10 mouse cellular contexts compared by ENCODE assay signal in the genomic region with DNA sequence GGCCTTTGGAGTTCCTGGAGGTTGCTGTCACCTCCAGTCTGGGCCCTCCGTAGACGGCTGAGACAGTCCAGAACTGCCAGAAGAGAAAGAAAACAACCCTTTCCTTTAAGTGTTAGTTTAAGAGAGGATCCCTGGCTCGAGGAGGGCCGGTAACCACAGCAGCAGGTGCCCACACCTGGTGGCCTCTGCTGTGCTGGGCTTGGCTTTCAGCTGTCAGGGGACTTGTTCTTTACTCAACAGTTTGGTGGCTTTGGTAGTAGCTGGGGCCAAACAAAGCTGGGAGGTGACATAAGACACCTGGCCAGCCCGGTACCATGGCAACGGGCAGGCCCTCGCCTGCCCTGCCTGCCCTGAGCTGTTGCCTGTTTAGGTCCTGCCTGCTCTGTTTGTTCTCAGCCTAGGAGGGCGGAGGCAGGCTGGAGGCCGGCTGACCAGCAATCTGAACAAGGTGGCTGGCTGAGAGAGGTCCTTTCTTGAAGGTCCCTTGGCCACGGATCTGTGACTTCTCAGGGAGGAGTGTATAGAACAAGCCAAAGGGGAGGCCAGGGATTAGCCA.
DNase-seq lines count a peak whose midpoint lies in the region; ATAC-seq and TF ChIP-seq lines count a peak whose summit lies in the region.
"Had no signal": no experiment of that assay in that cellular context is flagged by ENCODE, and none has a peak within 500 bp of the region (broad histone marks: within the 10 kb centered on the region; RNA-seq: fewer than 3 reads in every experiment).

No protein-coding gene starts in this region.

- H3K27ac ChIP-seq in heart, embryonic 13.5 days (replicated peaks), result no peak overlapping the region
- no peak overlapping the region for H3K27ac ChIP-seq in liver, embryonic 13.5 days
- H3K27ac ChIP-seq in stomach, postnatal 0 days (replicated peaks), result peak overlapping the region; percentile 65

- DNase-seq in heart, postnatal 4 days, result no peak
- peak; percentile 57 for DNase-seq in kidney, adult 18-20 months
- DNase-seq in liver, embryonic 13.5 days, result no peak
- DNase-seq in stomach, postnatal 0 days (ENCODE audit: low spot score), result peak; percentile 87
- DNase-seq in cerebellum, adult 18-20 months, result no peak
- no peak for DNase-seq in adrenal gland, adult 8-10 months
- DNase-seq in heart, adult 11 months, result no peak
- DNase-seq: layer of hippocampus, adult 9-11 months had no signal

- H3K27me3 ChIP-seq in heart, embryonic 13.5 days (replicated peaks), result peaks cover 51% of the 10 kb centered on the region
- H3K27me3 ChIP-seq in liver, embryonic 13.5 days, result peaks cover 42% of the 10 kb centered on the region
- H3K27me3 ChIP-seq in stomach, postnatal 0 days (ENCODE audit: control insufficient read depth, insufficient read depth, low read length), result no peaks in the 10 kb centered on the region

- peaks cover 88% of the 10 kb centered on the region for H3K36me3 ChIP-seq in heart, embryonic 13.5 days
- no peaks in the 10 kb centered on the region for H3K36me3 ChIP-seq in liver, embryonic 13.5 days
- H3K36me3 ChIP-seq in stomach, postnatal 0 days (ENCODE audit: control insufficient read depth, insufficient read depth, low read length), result peaks cover 29% of the 10 kb centered on the region

- H3K4me2 ChIP-seq in heart, embryonic 13.5 days, result no peak overlapping the region
- H3K4me2 ChIP-seq in liver, embryonic 13.5 days, result no peak overlapping the region
- H3K4me2 ChIP-seq in stomach, postnatal 0 days (replicated peaks; ENCODE audit: low read depth), result no peak overlapping the region
- H3K4me2 ChIP-seq: midbrain, embryonic 11.5 days had no signal

- H3K4me1 ChIP-seq in heart, embryonic 13.5 days, result peaks cover 59% of the 10 kb centered on the region
- H3K4me1 ChIP-seq in liver, embryonic 13.5 days (replicated peaks), result peaks cover 18% of the 10 kb centered on the region
- 0 out of 2 replicates have a peak, but pooled peaks cover 2% of the 10 kb centered on the region for H3K4me1 ChIP-seq in stomach, postnatal 0 days (replicated peaks; ENCODE audit: control insufficient read depth, insufficient read depth)

- TF ChIP-seq CTCF in stomach, postnatal 0 days (IDR thresholded peaks at IDR 0.05; ENCODE audit: low read depth), result no peak

- no peak overlapping the region for H3K4me3 ChIP-seq in heart, embryonic 13.5 days
- no peak overlapping the region for H3K4me3 ChIP-seq in liver, embryonic 13.5 days (replicated peaks)
- no peak overlapping the region for H3K4me3 ChIP-seq in stomach, postnatal 0 days (ENCODE audit: low read depth, low read length)

- no peak for ATAC-seq in heart, embryonic 13.5 days (ENCODE audit: extremely low read depth, insufficient number of reproducible peaks, low FRiP score, low TSS enrichment)
- peak; percentile 53 for ATAC-seq in liver, embryonic 13.5 days (ENCODE audit: low read depth)
- peak; percentile 87 for ATAC-seq in stomach, postnatal 0 days (ENCODE audit: low FRiP score, low TSS enrichment)

- WGBS in heart, embryonic 13.5 days, result 38% methylated on average over 10 of the region's 10 CpGs
- WGBS in liver, embryonic 13.5 days (ENCODE audit: insufficient replicate concordance), result 54% methylated on average over 10 of the region's 10 CpGs
- 32% methylated on average over 10 of the region's 10 CpGs for WGBS in stomach, postnatal 0 days

- H3K9me3 ChIP-seq in heart, embryonic 13.5 days, result no peaks in the 10 kb centered on the region
- no peaks in the 10 kb centered on the region for H3K9me3 ChIP-seq in liver, embryonic 13.5 days (replicated peaks)
- no peaks in the 10 kb centered on the region for H3K9me3 ChIP-seq in stomach, postnatal 0 days (ENCODE audit: control insufficient read depth, low read length)

- H3K9ac ChIP-seq in heart, embryonic 13.5 days, result peak overlapping the region; percentile 56; the same call in 1 of the 2 replicates
- no peak overlapping the region for H3K9ac ChIP-seq in liver, embryonic 13.5 days
- no peak overlapping the region for H3K9ac ChIP-seq in stomach, postnatal 0 days (ENCODE audit: low read length)

- no peak for TF ChIP-seq EP300 in stomach, postnatal 0 days (optimal IDR thresholded peaks at IDR 0.05)

Comparison
In these comparisons a context has a peak if more than half of its experiments do, and no peak if none do; other contexts are left out.
1. DNase-seq: peak in kidney, adult 18-20 months (single experiment) and stomach, postnatal 0 days (single experiment); none in heart, postnatal 4 days (single experiment), liver, embryonic 13.5 days (single experiment), cerebellum, adult 18-20 months (0 of 2), adrenal gland, adult 8-10 months (single experiment) and heart, adult 11 months (single experiment).